Mouse (Mus musculus) liver, adult 2 months (tissue): ENCODE data around the gene Dmwd.

Experiments
- CTCF ChIP-seq: fragments of 200-500 bp; IDR thresholded peaks from 2 replicates; pipeline ENCODE4 v1.5.1; 2011; ENCODE audit warnings: low read depth, low read length, control low read depth
- POLR2A ChIP-seq: fragments of 200-500 bp; IDR thresholded peaks from 2 replicates; pipeline ENCODE4 v1.6.1; 2011; ENCODE audit warnings: low read length, control low read depth; ENCODE audit not compliant: insufficient read depth; ENCODE audit errors: extremely low read depth

- no peak for TF ChIP-seq CTCF
- TF ChIP-seq POLR2A, result no peak
These were observed 22.9 kb upstream of the Dmwd start for GRCm38 (mm10) chr7:19053136-19053532.
